Mouse (Mus musculus) limb, embryonic 11.5 days (tissue): ENCODE data around the gene Slc16a11. TPM values are rescaled to one million over a fixed set of nuclear protein-coding genes. Genes with fewer than 3 reads are reported as not detected.

Source experiments
- ATAC-seq: fragments of 200-750 bp; cut with Nextera tagmentation; 2 replicates; pipeline ENCODE4 v1.8.0; 2017; ENCODE audit warnings: low read depth; ENCODE audit not compliant: insufficient number of reproducible peaks, low FRiP score, low TSS enrichment
- DNase-seq: peaks from one replicate; pipeline ENCODE4 v3.0.0-alpha.2; 2015; ENCODE audit warnings: low spot score
- H3K27ac ChIP-seq: fragments of 300-500 bp; sonication (generic); replicated peaks from 2 replicates; pipeline ENCODE4 v1.5.1; 2014; ENCODE audit warnings: low read depth, mild to moderate bottlenecking, low read length
- H3K27me3 ChIP-seq: fragments of 300-500 bp; sonication (generic); 2 replicates; pipeline ENCODE4 v1.6.1; 2014; ENCODE audit warnings: mild to moderate bottlenecking, low read length, mixed read lengths; ENCODE audit not compliant: control insufficient read depth, insufficient read depth
- H3K36me3 ChIP-seq: fragments of 300-500 bp; sonication (generic); 2 replicates; pipeline ENCODE4 v1.6.1; 2014; ENCODE audit warnings: mild to moderate bottlenecking, low read length, moderate library complexity, mixed read lengths; ENCODE audit not compliant: control insufficient read depth, insufficient read depth
- H3K4me1 ChIP-seq: fragments of 300-500 bp; sonication (generic); 2 replicates; pipeline ENCODE4 v1.6.1; 2014; ENCODE audit warnings: low read length, mixed read lengths; ENCODE audit not compliant: control insufficient read depth, insufficient read depth
- H3K4me2 ChIP-seq: fragments of 300-500 bp; sonication (generic); 2 replicates; pipeline ENCODE4 v1.6.1; 2014; ENCODE audit warnings: low read depth, mild to moderate bottlenecking, moderate library complexity; ENCODE audit not compliant: severe bottlenecking
- H3K4me3 ChIP-seq: fragments of 300-500 bp; sonication (generic); 2 replicates; pipeline ENCODE4 v1.5.1; 2014; ENCODE audit warnings: low read depth, low read length
- H3K9ac ChIP-seq: fragments of 300-500 bp; sonication (generic); 2 replicates; pipeline ENCODE4 v1.6.1; 2014; ENCODE audit warnings: mild to moderate bottlenecking, low read length
- H3K9me3 ChIP-seq: fragments of 300-500 bp; sonication (generic); 2 replicates; pipeline ENCODE4 v1.6.1; 2016; ENCODE audit warnings: low read length; ENCODE audit not compliant: control insufficient read depth
- WGBS: fragments of 180-500 bp; shearing (Covaris S2); extraction: QIAGEN DNeasy Blood & Tissue Kit; methylation state at CpG from one replicate; pipeline ENCODE4 v1.1.7; 2014; 5-methylcytosine and 5-hydroxymethylcytosine counted together
- polyA plus RNA-seq: library from polyadenylated mRNA; unstranded; fragments of >200 nt; fragmentation: Nextera tagmentation; extraction: Ambion mirVana; gene quantifications from 2 replicates; pipeline ENCODE4 v1.2.1, GENCODE M21; 2014

The Slc16a11 gene
- polyA plus RNA-seq, 1 experiment from 2014 or later: 0.67 TPM

GRCm38 (mm10) chr11:70208778-70209388 is 3.7 kb upstream of the Slc16a11 start:
- 73% methylated on average over 5 of the region's 5 CpGs for WGBS
- H3K4me2 ChIP-seq: no peak overlapping the region
- H3K27me3 ChIP-seq: peaks cover 13% of the 10 kb centered on the region
- 0 out of 2 replicates have a peak, but pooled peaks cover 2% of the 10 kb centered on the region for H3K4me1 ChIP-seq
- no peak overlapping the region for H3K4me3 ChIP-seq
- H3K36me3 ChIP-seq: no peaks in the 10 kb centered on the region
- no peak overlapping the region for H3K9ac ChIP-seq
- no peaks in the 10 kb centered on the region for H3K9me3 ChIP-seq
- ATAC-seq (no peak), DNase-seq (no peak)
- H3K27ac ChIP-seq: no peak overlapping the region

- Histone ChIP-seq H3K9ac (no peak overlapping the region), H3K4me1 (peaks cover 13% of the 10 kb centered on the region; the same call in 1 of the 2 replicates), H3K4me3 (no peak overlapping the region), H3K36me3 (no peaks in the 10 kb centered on the region), H3K27me3 (peaks cover 30% of the 10 kb centered on the region), H3K4me2 (no peak overlapping the region), H3K9me3 (no peaks in the 10 kb centered on the region), H3K27ac (no peak overlapping the region)
- DNase-seq: no peak
- no peak for ATAC-seq
- WGBS: 86% methylated on average over 2 of the region's 2 CpGs
Observed at GRCm38 (mm10) chr11:70210681-70211080, 1.9 kb upstream of the Slc16a11 start.

- Histone ChIP-seq H3K27me3 (peaks cover 36% of the 10 kb centered on the region), H3K9me3 (no peaks in the 10 kb centered on the region), H3K4me3 (no peak overlapping the region), H3K36me3 (no peaks in the 10 kb centered on the region), H3K4me2 (no peak overlapping the region), H3K27ac (no peak overlapping the region), H3K4me1 (peaks cover 13% of the 10 kb centered on the region; the same call in 1 of the 2 replicates), H3K9ac (no peak overlapping the region)
- WGBS: 82% methylated on average over 6 of the region's 6 CpGs
- DNase-seq: no peak
- no peak for ATAC-seq
Observed at GRCm38 (mm10) chr11:70211972-70212371, 580 bp upstream of the Slc16a11 start.

GRCm38 (mm10) chr11:70212896-70213295 is 344 bp downstream of the Slc16a11 start:
- ATAC-seq (no peak), DNase-seq (peak; percentile 71)
- WGBS: 17% methylated on average over 9 of the region's 9 CpGs
- H3K9me3 ChIP-seq: no peaks in the 10 kb centered on the region
- no peak overlapping the region for H3K27ac ChIP-seq
- no peak overlapping the region for H3K4me3 ChIP-seq
- peaks cover 2% of the 10 kb centered on the region; the same call in 1 of the 2 replicates for H3K36me3 ChIP-seq
- no peak overlapping the region for H3K4me2 ChIP-seq
- H3K4me1 ChIP-seq: peaks cover 13% of the 10 kb centered on the region; the same call in 1 of the 2 replicates
- peaks cover 40% of the 10 kb centered on the region for H3K27me3 ChIP-seq
- H3K9ac ChIP-seq: no peak overlapping the region

GRCm38 (mm10) chr11:70213736-70214135 is 1.2 kb downstream of the Slc16a11 start:
- peaks cover 40% of the 10 kb centered on the region for H3K27me3 ChIP-seq
- 7% methylated on average over 26 of the region's 26 CpGs for WGBS

GRCm38 (mm10) chr11:70214191-70214855 is 1.8 kb downstream of the Slc16a11 start:
- H3K9me3 ChIP-seq: no peaks in the 10 kb centered on the region
- under 1% methylated on average over 46 of the region's 46 CpGs for WGBS
- peaks cover 2% of the 10 kb centered on the region; the same call in 1 of the 2 replicates for H3K36me3 ChIP-seq
- H3K4me2 ChIP-seq: peak overlapping the region; percentile 61
- H3K4me1 ChIP-seq: peaks cover 13% of the 10 kb centered on the region; the same call in 1 of the 2 replicates
- ATAC-seq (0 out of 2 replicates have a peak, but pooled peaks have one; percentile 23), DNase-seq (peak; percentile 58)
- H3K9ac ChIP-seq: peak overlapping the region; percentile 49
- peaks cover 40% of the 10 kb centered on the region for H3K27me3 ChIP-seq
- H3K4me3 ChIP-seq: peak overlapping the region; percentile 33
- no peak overlapping the region for H3K27ac ChIP-seq

More at GRCm38 (mm10) chr11:70213736-70214135, 1.2 kb downstream of the Slc16a11 start:
- Histone ChIP-seq H3K36me3 (peaks cover 2% of the 10 kb centered on the region; the same call in 1 of the 2 replicates), H3K9ac (peak overlapping the region; percentile 49), H3K4me2 (peak overlapping the region; percentile 61), H3K4me3 (peak overlapping the region; percentile 33), H3K4me1 (peaks cover 13% of the 10 kb centered on the region; the same call in 1 of the 2 replicates), H3K9me3 (no peaks in the 10 kb centered on the region), H3K27ac (no peak overlapping the region)
- no peak for DNase-seq
- ATAC-seq: no peak

GRCm38 (mm10) chr11:70214856-70215209 is 2.3 kb downstream of the Slc16a11 start:
- H3K4me3 ChIP-seq: peak overlapping the region; percentile 33; the same call in 1 of the 2 replicates
- no peaks in the 10 kb centered on the region for H3K9me3 ChIP-seq
- DNase-seq (no peak), ATAC-seq (peak; percentile 35; the same call in 1 of the 2 replicates)
- no peak overlapping the region for H3K9ac ChIP-seq
- WGBS: 3% methylated on average over 18 of the region's 18 CpGs
- peaks cover 40% of the 10 kb centered on the region for H3K27me3 ChIP-seq
- H3K27ac ChIP-seq: no peak overlapping the region
- peaks cover 13% of the 10 kb centered on the region; the same call in 1 of the 2 replicates for H3K4me1 ChIP-seq
- peak overlapping the region; percentile 61 for H3K4me2 ChIP-seq
- H3K36me3 ChIP-seq: peaks cover 2% of the 10 kb centered on the region; the same call in 1 of the 2 replicates

- no peak overlapping the region for H3K4me3 ChIP-seq
Observed at GRCm38 (mm10) chr11:70215301-70215700, 2.7 kb downstream of the Slc16a11 start.

More at GRCm38 (mm10) chr11:70215301-70215700, 2.7 kb downstream of the Slc16a11 start:
- Histone ChIP-seq H3K4me2 (no peak overlapping the region), H3K9me3 (no peaks in the 10 kb centered on the region), H3K4me1 (peaks cover 13% of the 10 kb centered on the region; the same call in 1 of the 2 replicates), H3K36me3 (peaks cover 2% of the 10 kb centered on the region; the same call in 1 of the 2 replicates), H3K27me3 (peaks cover 40% of the 10 kb centered on the region), H3K9ac (no peak overlapping the region), H3K27ac (no peak overlapping the region)
- DNase-seq (no peak), ATAC-seq (0 out of 2 replicates have a peak, but pooled peaks have one; percentile 3)
- WGBS: 8% methylated on average over 22 of the region's 22 CpGs
